Mouse (Mus musculus) layer of hippocampus, adult 2 months (tissue): Measurements from ENCODE around the gene Alkbh7. TPM values are rescaled to one million over a fixed set of nuclear protein-coding genes. Genes with fewer than 3 reads are reported as not detected.

Experiments used
- DNase-seq, 2 experiments: peaks; one replicate each; pipeline ENCODE4 v3.0.0; 2022; ENCODE audit warnings: low spot score in 2 of 2
- H3K27ac ChIP-seq: fragments of 200-600 bp; 2 replicates; pipeline ENCODE4 v1.8.1; 2022
- H3K4me3 ChIP-seq: fragments of 200-600 bp; 2 replicates; pipeline ENCODE4 v1.8.1; 2022; ENCODE audit warnings: mild to moderate bottlenecking
- CTCF ChIP-seq: fragments of 200-600 bp; conservative IDR thresholded peaks from 2 replicates; pipeline ENCODE4 v1.8.1; 2022; ENCODE audit warnings: antibody characterized with exemption, mild to moderate bottlenecking, moderate library complexity
- total RNA-seq, 2 experiments: library from RNA; stranded (reverse); gene quantifications; 2 replicates each; pipeline ENCODE4 v1.2.3; 2021

Alkbh7 gene
- total RNA-seq, 2 experiments from 2014 or later: 23.9 to 24.0 TPM

DNA sequence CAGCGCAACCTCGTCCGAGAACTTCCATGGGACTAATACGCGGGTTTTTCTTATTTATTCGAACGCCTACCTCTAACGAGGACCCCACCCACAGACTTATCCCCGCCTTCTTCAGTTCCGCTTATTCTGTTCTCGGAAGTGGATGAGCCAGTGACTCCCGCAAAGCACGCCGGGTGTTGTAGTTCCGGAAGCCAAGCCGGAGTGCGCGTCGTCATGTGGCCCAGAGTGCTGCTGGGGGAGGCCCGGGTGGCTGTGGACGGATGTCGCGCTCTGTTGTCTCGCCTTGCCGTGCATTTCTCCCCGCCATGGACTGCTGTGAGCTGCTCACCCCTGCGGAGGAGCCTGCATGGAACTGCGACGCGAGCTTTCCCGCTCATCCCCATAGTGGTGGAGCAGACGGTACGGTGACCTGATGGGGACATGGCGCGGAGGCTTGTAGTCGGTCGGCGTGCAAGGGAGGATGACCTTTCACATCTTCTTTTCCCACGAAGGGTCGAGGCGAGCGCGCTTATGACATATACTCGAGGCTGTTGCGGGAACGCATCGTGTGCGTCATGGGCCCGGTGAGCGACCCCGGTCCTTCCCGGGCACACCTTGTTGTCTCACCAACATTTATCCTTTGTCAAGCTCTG, 6.9 kb upstream of the Alkbh7 start, which contains the start of gene Clpp:
Clpp (plus strand) TSS at position 191 of the 632 bp plus-strand sequence.
- peak within 1 kb of the TSS; percentile 93 for H3K27ac ChIP-seq
- H3K4me3 ChIP-seq: peak within 1 kb of the TSS; percentile 60
- DNase-seq: peak; percentile 95 to 97
- TF ChIP-seq CTCF: no peak

DNA sequence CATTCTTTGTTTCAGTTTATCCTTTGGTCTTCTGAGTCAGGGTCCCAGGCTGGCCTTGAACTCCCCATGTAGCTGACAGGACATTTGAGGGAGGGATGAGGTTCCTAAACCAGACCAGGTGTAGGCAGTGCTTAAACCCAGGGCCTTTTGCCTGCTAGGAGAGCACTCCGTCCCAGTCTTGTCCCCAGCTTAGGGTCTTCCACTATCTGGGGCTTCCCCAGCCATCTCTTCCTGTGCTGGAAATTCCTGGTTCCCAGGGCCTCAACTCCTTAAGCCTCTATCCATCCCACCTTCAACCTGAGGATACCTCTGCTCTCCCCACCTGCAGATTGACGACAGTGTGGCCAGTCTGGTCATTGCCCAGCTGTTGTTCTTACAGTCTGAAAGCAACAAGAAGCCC, 6.2 kb upstream of the Alkbh7 start:
- Histone ChIP-seq H3K4me3 (peak overlapping the region; percentile 60), H3K27ac (peak overlapping the region; percentile 93)
- DNase-seq: peak in 1 of 2 experiments; percentile 7
- TF ChIP-seq CTCF: no peak

DNA sequence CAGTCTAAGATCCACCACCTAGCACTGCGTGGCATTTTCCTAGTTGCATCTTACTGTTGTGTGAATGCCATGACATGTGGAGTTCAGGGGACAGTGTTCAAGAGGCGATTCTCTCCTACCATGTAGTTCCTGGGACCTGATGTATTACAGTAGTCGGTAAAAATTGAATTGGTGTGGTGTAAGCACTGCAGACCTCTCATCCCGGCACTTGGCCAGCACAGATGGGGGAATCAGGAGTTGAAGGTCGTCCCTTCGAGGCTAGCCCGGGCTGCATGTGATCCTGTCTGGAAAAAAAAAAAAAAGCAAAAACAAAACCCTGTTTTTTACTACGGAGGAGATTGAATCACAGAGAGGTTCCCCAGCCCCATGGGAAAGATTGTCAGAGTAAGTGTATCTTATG, 2.1 kb upstream of the Alkbh7 start:
- no peak overlapping the region for H3K27ac ChIP-seq
- no peak for DNase-seq
- H3K4me3 ChIP-seq: no peak overlapping the region
- no peak for TF ChIP-seq CTCF

DNA sequence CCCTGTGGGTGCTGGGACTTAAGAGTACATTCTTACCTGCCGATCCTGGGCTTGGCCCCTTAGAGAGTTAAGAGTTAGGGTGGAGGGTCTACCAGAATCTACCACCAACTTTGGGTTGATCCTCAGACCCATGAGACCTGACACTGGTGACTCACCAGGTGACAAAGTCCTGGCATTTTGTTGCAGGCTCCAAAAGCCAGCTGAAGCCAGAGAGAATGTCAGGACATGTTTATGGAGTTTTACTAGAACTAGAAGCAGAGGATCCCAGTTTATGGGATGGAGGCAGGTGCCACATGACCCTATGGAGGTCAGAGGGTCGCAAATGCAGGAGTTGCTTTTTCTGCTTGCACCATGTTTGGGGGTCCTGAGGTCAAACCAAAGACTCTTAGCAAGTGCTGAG, 633 bp upstream of the Alkbh7 start:
- TF ChIP-seq CTCF: no peak
- DNase-seq: no peak
- peak overlapping the region; percentile 83 for H3K27ac ChIP-seq
- peak overlapping the region; percentile 93; the same call in 1 of the 2 replicates for H3K4me3 ChIP-seq

DNA sequence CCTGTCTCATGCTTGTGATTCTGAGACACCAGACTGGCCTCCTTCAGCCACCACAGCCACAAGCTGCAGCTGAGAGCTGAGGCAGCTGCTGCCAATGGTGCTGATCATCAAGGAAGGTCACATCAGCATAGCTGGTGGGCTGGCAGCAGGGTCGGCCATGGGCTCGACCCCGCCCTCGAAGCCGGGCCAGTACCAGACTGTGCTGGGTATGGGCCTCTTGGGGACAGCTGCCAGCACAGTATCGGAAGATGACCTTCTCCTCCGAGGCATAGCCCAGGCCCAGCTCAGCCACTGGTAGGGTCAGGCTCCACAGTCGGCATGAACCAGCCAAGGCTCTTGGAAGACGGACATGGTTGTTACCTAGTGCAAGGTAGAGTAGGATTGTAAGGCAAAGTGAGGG, 2.3 kb downstream of the Alkbh7 start:
- no peak for TF ChIP-seq CTCF
- no peak overlapping the region for H3K27ac ChIP-seq

DNA sequence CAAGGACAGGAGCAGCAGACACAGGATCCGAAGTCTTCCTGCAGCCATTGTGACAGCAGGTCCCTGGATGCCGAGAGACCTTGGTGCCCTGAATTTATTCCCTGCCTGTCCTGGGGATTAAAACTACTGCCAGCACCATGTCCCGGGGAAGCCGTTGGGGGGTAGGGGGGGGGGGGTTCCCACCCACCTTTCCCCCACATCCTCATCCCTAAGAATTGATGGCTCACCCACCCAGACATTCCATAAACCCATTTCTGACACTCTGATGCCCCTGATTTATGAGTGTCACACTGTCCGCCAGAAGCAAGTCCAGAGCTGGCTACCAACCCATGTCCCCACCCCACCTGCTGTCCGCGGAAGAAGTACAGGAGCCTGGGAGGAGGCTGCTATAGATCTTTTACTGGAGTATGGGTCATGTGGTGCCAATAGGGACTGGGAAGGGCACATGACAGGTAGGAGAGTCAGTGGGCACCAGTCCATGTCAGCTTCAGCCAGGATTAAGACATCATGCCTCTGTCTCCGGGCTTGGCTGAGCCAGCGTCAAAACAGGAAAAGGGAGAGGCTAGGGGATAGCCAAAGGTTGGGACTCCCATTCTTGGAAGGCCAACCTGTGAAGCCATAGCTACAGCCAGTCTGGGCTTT, 3.0 kb downstream of the Alkbh7 start, which contains the start of gene Pspn:
Pspn (minus strand) TSS at position 51 of the 642 bp plus-strand sequence.
- no peak for TF ChIP-seq CTCF
- H3K27ac ChIP-seq: no peak within 1 kb of the TSS
- H3K4me3 ChIP-seq: no peak within 1 kb of the TSS
- no peak for DNase-seq

More for the DNA sequence above, 2.3 kb downstream of the Alkbh7 start:
- no peak overlapping the region for H3K4me3 ChIP-seq
- DNase-seq: no peak

DNA sequence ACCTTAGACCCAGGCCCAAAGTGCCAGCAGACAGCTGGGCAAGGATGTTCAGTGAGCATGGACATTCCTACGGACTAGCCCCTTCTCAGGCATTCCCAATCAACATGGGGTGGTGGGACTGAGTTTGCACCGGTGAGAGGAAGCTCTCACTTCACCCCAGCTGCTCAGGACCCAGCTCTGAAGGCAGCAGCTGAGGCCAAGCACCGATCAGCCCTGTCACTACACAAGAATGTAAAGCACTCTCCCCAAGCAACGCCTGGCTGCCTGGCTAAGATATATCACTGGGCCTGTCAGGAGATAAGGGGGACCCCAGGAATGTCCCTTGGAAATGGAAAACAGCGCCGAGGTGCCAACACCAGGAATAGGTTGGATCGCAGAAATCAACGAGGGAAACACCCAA, 4.1 kb downstream of the Alkbh7 start:
- H3K27ac ChIP-seq: no peak overlapping the region
- no peak for TF ChIP-seq CTCF
- DNase-seq: no peak
- no peak overlapping the region for H3K4me3 ChIP-seq

DNA sequence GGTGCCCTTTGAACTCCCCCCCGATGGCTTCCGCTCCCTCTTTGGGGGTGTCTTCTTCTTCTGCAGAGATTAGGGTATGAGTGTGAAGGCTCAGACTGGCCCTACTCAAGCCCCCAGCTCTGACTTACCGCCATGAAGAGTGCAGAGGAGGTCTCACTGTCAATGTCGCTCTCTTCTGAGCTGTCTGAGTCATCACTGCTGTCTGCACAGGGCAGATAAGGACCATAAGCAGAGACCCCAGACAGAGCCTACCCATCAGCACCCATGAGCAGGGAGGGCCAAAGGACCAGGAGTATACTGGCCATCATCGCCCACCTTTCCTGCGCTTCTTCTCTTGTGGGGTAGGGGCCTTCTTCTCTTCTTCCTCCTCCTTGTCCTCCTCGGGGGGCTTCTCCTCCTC, 6.9 kb downstream of the Alkbh7 start:
- no peak for TF ChIP-seq CTCF
- no peak for DNase-seq
- H3K27ac ChIP-seq: no peak overlapping the region
- no peak overlapping the region for H3K4me3 ChIP-seq

DNA sequence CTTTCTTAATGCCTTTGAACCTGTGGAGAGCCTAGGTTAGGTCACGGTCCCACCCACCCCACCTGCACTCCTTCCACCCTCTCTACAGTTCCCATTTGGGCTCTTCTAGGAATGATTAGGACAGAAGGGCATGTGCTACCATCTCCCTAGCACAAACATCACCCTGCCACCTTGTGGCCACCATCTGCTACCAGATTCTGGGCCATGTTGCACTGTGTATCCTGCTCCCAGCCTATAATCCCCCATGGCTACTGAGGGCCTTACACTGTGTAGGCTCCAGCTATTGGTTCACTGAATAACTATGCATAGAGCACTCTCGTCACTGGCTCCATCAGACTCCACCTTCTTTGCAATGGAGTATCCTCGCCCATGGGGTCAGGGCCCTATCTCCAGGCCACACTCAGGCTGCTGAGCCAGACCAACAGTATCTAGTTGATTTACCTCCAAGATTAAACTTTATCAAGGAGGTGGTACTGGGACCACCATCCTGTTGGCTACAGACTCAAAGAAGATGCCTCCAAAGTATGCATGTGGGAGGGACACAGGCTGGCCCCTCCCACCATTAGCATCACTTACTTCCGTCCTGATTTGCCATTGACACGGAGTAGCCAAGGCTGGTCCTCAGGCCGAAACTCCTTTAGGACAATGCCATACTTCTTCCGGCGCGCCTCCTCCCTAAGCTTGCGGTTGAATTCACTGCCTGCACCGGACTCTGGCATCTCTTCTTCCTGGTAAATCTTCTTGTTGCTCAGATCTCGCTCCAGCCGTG, 10.2 kb downstream of the Alkbh7 start:
- no peak for DNase-seq
- peak; percentile 47 for TF ChIP-seq CTCF
- Histone ChIP-seq H3K27ac (no peak overlapping the region), H3K4me3 (no peak overlapping the region)

DNA sequence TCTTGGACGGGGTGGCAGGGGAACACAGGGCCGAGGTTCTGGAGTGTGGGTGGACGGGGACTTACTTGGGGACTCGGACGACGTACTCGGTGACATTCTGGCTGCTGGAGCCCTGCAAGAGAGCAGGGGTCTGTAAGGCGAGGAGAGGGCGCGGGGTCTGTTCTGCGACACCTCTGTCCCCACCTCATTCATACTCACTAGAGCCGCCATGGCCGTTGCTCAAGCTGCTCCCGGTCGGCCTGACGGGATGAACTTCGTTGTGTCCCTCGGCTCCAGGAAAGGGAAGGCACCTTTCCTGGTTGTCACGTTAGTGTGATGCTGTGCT, 13.7 kb downstream of the Alkbh7 start:
- Histone ChIP-seq H3K27ac (peak overlapping the region; percentile 97), H3K4me3 (peak overlapping the region; percentile 73)
- no peak for TF ChIP-seq CTCF
- no peak for DNase-seq

DNA sequence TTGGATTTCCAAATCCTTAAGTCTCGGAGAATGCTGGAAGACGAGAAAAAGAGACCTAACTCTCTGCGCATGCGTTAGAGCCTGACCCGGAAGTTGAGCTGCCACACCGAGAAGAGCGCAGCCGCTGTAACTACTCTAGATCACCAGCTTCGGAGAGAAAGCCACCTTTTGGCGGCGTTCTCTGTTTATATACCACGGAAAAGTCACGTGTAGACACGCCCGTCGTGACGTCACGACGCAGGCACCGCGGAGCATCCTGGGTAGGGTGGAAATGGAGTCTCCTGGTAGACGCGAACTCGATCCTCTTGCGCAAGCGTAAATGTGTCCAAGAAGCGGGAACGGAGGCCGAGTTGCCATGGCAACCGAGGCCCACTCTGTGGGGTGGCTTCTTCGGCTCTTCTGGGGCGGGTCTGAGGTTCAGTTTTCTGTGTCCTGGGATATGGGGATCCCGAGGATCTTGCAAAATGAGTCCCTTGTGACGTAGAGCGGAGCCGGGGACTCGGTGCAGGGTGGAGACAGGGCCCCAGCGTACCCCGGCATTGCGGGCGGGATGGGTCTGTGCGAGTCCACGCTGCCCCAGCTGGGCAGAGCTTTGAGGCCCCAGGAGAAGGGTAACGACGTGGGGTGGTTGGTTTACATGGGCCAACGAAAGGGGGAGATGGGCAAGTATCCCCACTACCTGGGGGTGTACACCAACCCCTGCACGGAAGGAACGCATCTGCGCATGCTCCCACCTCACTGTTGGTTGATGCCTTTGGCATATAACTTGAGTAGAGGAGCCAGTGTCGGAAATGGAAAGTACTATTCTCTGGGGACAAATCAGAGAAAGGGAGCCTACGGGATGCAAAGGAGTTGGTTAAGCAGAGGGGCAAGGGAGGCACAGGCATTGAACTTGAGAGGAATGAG, 14.3 kb downstream of the Alkbh7 start, which contains the start of the genes Gtf2f1 and Gm17949:
Gtf2f1 (minus strand) TSS at position 53 of the 906 bp plus-strand sequence.
Gm17949 (plus strand) TSS at position 234 of the 906 bp plus-strand sequence.
- peak; percentile 18; the same call in 1 of the 2 replicates for TF ChIP-seq CTCF
- H3K4me3 ChIP-seq: peak within 1 kb of the TSS; percentile 73
- peak within 1 kb of the TSS; percentile 97 for H3K27ac ChIP-seq
- DNase-seq: peak; percentile 93 to 94

DNA sequence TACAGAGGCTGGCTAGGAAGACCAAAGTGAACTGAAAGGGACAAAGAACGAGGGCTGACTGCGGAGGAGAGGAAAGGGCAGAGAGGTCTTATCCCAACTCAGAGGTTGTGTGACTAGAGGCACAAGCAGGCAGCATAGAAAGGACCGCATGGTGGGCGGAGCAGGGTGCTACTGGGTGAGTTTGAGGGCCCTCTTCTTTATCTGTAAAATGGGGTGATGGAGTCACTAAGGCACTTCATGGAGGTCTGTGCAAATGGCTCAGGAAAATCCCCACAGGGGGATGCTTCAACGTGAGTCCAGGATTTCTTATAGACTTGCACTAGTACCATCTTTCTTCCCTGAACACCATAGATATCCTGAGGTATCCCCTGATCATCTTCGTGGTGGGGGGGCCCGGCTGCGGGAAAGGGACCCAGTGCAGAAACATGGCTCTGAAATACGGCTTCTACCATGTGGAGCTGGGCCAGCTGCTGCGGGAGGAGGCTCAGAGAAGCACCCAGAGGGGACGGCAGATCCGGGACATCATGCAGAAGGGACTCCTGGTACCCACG, 15.2 kb downstream of the Alkbh7 start:
- no peak for TF ChIP-seq CTCF
- DNase-seq: no peak
- H3K27ac ChIP-seq: peak overlapping the region; percentile 97

More for the DNA sequence above, 15.2 kb downstream of the Alkbh7 start:
- peak overlapping the region; percentile 73 for H3K4me3 ChIP-seq
